ENCODE assay signal across 8 mouse cellular contexts in the genomic region with DNA sequence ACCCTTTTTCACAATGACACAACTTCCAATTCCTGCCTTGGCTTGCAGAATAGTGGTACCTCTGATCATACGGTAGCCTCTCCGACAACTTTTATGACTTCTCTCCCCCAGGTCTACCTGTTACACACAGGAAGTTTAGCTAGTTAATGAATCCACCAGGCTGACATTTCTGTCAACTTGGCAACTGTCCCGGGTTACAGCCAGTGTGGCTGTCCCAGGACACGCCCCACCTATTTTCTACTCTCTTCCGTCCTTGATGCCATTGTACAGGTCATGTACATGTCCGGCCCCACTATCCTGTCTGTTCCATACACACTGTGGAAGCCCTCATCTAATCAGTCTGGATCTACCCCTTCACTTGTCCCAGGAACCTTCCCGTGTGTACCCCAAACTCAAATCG. TPM values are rescaled to one million over a fixed set of nuclear protein-coding genes. Genes with fewer than 3 reads are reported as not detected.
A peak's percentile ranks its signal among the peaks of the same experiment; 100 is the strongest.
DNase-seq lines count a peak whose midpoint lies in the region; ATAC-seq and TF ChIP-seq lines count a peak whose summit lies in the region.

No protein-coding gene starts in this region.

- no peak for TF ChIP-seq CTCF in intestine, postnatal 0 days (IDR thresholded peaks at IDR 0.05; ENCODE audit: low read depth)

- peak overlapping the region; percentile 17; the same call in 1 of the 2 replicates for H3K27ac ChIP-seq in lung, embryonic 15.5 days
- H3K27ac ChIP-seq in intestine, postnatal 0 days (ENCODE audit: low read depth, low read length) = no peak overlapping the region; the same call in none of the 2 replicates
- H3K27ac ChIP-seq in forebrain, embryonic 11.5 days (ENCODE audit: low read depth, low read length) = no peak overlapping the region
- no peak overlapping the region for H3K27ac ChIP-seq in midbrain, embryonic 10.5 days (replicated peaks)

- WGBS in lung, embryonic 15.5 days = 76% methylated on average over 8 of the region's 8 CpGs
- 43% methylated on average over 8 of the region's 8 CpGs for WGBS in intestine, postnatal 0 days
- 88% methylated on average over 8 of the region's 8 CpGs for WGBS in forebrain, embryonic 11.5 days
- whole genome bisulfite sequencing in midbrain, embryonic 10.5 days = 94% methylated on average over 8 of the region's 8 CpGs

- no peak for ATAC-seq in lung, embryonic 15.5 days (ENCODE audit: borderline replicate concordance, extremely low read depth, low FRiP score, low TSS enrichment)
- no peak for ATAC-seq in intestine, postnatal 0 days
- ATAC-seq in forebrain, embryonic 11.5 days (replicated peaks; ENCODE audit: low FRiP score) = no peak

- no peaks in the 10 kb centered on the region for H3K27me3 ChIP-seq in lung, embryonic 15.5 days
- no peaks in the 10 kb centered on the region for H3K27me3 ChIP-seq in intestine, postnatal 0 days (replicated peaks; ENCODE audit: control insufficient read depth, insufficient read depth, low read length)
- no peaks in the 10 kb centered on the region for H3K27me3 ChIP-seq in forebrain, embryonic 11.5 days (ENCODE audit: control insufficient read depth, insufficient read depth, low read length)
- no peaks in the 10 kb centered on the region for H3K27me3 ChIP-seq in midbrain, embryonic 10.5 days (ENCODE audit: low read depth, poor library complexity, severe bottlenecking)

- no peak overlapping the region for H3K4me3 ChIP-seq in lung, embryonic 15.5 days
- no peak overlapping the region for H3K4me3 ChIP-seq in intestine, postnatal 0 days (ENCODE audit: low read depth, low read length)
- H3K4me3 ChIP-seq in forebrain, embryonic 11.5 days (ENCODE audit: low read depth, low read length) = no peak overlapping the region
- no peak overlapping the region for H3K4me3 ChIP-seq in midbrain, embryonic 10.5 days

- H3K4me1 ChIP-seq in lung, embryonic 15.5 days = peaks cover 54% of the 10 kb centered on the region
- peaks cover 24% of the 10 kb centered on the region for H3K4me1 ChIP-seq in intestine, postnatal 0 days (replicated peaks; ENCODE audit: control insufficient read depth, insufficient read depth, low read length)
- H3K4me1 ChIP-seq in forebrain, embryonic 11.5 days (replicated peaks; ENCODE audit: control insufficient read depth, insufficient read depth, low read length) = peaks cover 16% of the 10 kb centered on the region
- H3K4me1 ChIP-seq in midbrain, embryonic 10.5 days = peaks cover 44% of the 10 kb centered on the region

- no peaks in the 10 kb centered on the region for H3K9me3 ChIP-seq in lung, embryonic 15.5 days
- no peaks in the 10 kb centered on the region for H3K9me3 ChIP-seq in intestine, postnatal 0 days (ENCODE audit: control insufficient read depth)
- no peaks in the 10 kb centered on the region for H3K9me3 ChIP-seq in forebrain, embryonic 11.5 days (ENCODE audit: control insufficient read depth, low read length)
- H3K9me3 ChIP-seq in midbrain, embryonic 10.5 days (replicated peaks) = no peaks in the 10 kb centered on the region

- H3K36me3 ChIP-seq in lung, embryonic 15.5 days = no peaks in the 10 kb centered on the region
- H3K36me3 ChIP-seq in intestine, postnatal 0 days (ENCODE audit: control insufficient read depth, insufficient read depth) = no peaks in the 10 kb centered on the region
- H3K36me3 ChIP-seq in forebrain, embryonic 11.5 days (ENCODE audit: control insufficient read depth, insufficient read depth, low read length) = no peaks in the 10 kb centered on the region
- peaks cover 28% of the 10 kb centered on the region for H3K36me3 ChIP-seq in midbrain, embryonic 10.5 days

- H3K9ac ChIP-seq in lung, embryonic 15.5 days = no peak overlapping the region
- no peak overlapping the region for H3K9ac ChIP-seq in intestine, postnatal 0 days (ENCODE audit: low read depth, low read length)
- no peak overlapping the region for H3K9ac ChIP-seq in forebrain, embryonic 11.5 days (ENCODE audit: low read length)

- H3K4me2 ChIP-seq in lung, embryonic 15.5 days = no peak overlapping the region
- H3K4me2 ChIP-seq in intestine, postnatal 0 days (replicated peaks; ENCODE audit: low read depth) = peak overlapping the region; percentile 24
- no peak overlapping the region for H3K4me2 ChIP-seq in forebrain, embryonic 11.5 days (ENCODE audit: low read depth, low read length, severe bottlenecking)

- DNase-seq in lung, adult 18-20 months = no peak
- DNase-seq in adrenal gland, postnatal 10 days = peak; percentile 78
- DNase-seq in lung, postnatal 36 days = peak; percentile 47
- no peak for DNase-seq in frontal cortex, adult 2 months (ENCODE audit: extremely low spot score in 1 of 2, low spot score in 1 of 2)
- no peak for DNase-seq in forebrain, embryonic 11.5 days (ENCODE audit: low spot score)
- DNase-seq in midbrain, embryonic 10.5 days (ENCODE audit: low spot score) = no peak

RNA-seq across cellular contexts. Expression of gene Dido1, which starts 5.2 kb away (rescaled TPM):
- 29.3 and 31.7 TPM in 2 replicates for polyA plus RNA-seq in lung, embryonic 15.5 days (2015; fragmentation: Nextera tagmentation; extraction: Ambion mirVana)
- 10 to 100 TPM; 41.1 to 55.9 TPM for total RNA-seq in adrenal gland, postnatal 10 days (2021)
- 7.8 and 9.3 TPM in 2 replicates for polyA plus RNA-seq in intestine, postnatal 0 days (2015; fragmentation: Nextera tagmentation; extraction: Ambion mirVana)
- 36.9 and 39.7 TPM in 2 replicates for polyA plus RNA-seq in frontal cortex, adult 2 months (2012; rRNA removed)
- polyA plus RNA-seq in forebrain, embryonic 11.5 days (2014; fragmentation: Nextera tagmentation; extraction: Ambion mirVana) = 39.8 and 44.1 TPM in 2 replicates
- 30.9 and 34.6 TPM in 2 replicates for polyA plus RNA-seq in midbrain, embryonic 10.5 days (2016; fragmentation: Nextera tagmentation; extraction: Ambion mirVana)

RNA-seq across cellular contexts. Expression of gene Gid8, which starts 5.3 kb away (rescaled TPM):
- 55.0 and 56.0 TPM in 2 replicates for polyA plus RNA-seq in lung, embryonic 15.5 days (2015; fragmentation: Nextera tagmentation; extraction: Ambion mirVana)
- total RNA-seq in adrenal gland, postnatal 10 days (2021) = 10 to 100 TPM; 61.8 to 71.6 TPM
- polyA plus RNA-seq in intestine, postnatal 0 days (2015; fragmentation: Nextera tagmentation; extraction: Ambion mirVana) = 36.6 and 38.0 TPM in 2 replicates
- polyA plus RNA-seq in frontal cortex, adult 2 months (2012; rRNA removed) = 57.0 and 57.7 TPM in 2 replicates
- 58.1 and 64.5 TPM in 2 replicates for polyA plus RNA-seq in forebrain, embryonic 11.5 days (2014; fragmentation: Nextera tagmentation; extraction: Ambion mirVana)
- 50.2 TPM in 2 replicates for polyA plus RNA-seq in midbrain, embryonic 10.5 days (2016; fragmentation: Nextera tagmentation; extraction: Ambion mirVana)

RNA-seq across cellular contexts. Expression of gene Slc17a9, which starts 20.5 kb away (rescaled TPM):
- polyA plus RNA-seq in lung, embryonic 15.5 days (2015; fragmentation: Nextera tagmentation; extraction: Ambion mirVana) = 0.72 and 1.9 TPM in 2 replicates
- total RNA-seq in adrenal gland, postnatal 10 days (2021) = 1 to 10 TPM; 1.6 to 2.2 TPM
- polyA plus RNA-seq in intestine, postnatal 0 days (2015; fragmentation: Nextera tagmentation; extraction: Ambion mirVana) = 2.3 and 3.1 TPM in 2 replicates
- polyA plus RNA-seq in frontal cortex, adult 2 months (2012; rRNA removed) = 1.00 and 1.1 TPM in 2 replicates
- polyA plus RNA-seq in forebrain, embryonic 11.5 days (2014; fragmentation: Nextera tagmentation; extraction: Ambion mirVana) = 0.11 and 0.57 TPM in 2 replicates
- 0.43 and 0.57 TPM in 2 replicates for polyA plus RNA-seq in midbrain, embryonic 10.5 days (2016; fragmentation: Nextera tagmentation; extraction: Ambion mirVana)

Comparison
In these comparisons a context has a peak if more than half of its experiments do, and no peak if none do; other contexts are left out.
1. DNase-seq: peak in adrenal gland, postnatal 10 days (single experiment) and lung, postnatal 36 days (single experiment); none in lung, adult 18-20 months (0 of 2), frontal cortex, adult 2 months (0 of 2), forebrain, embryonic 11.5 days (single experiment) and midbrain, embryonic 10.5 days (single experiment).